Comparison of ENCODE assay signal across 8 mouse cellular contexts in the genomic region with DNA sequence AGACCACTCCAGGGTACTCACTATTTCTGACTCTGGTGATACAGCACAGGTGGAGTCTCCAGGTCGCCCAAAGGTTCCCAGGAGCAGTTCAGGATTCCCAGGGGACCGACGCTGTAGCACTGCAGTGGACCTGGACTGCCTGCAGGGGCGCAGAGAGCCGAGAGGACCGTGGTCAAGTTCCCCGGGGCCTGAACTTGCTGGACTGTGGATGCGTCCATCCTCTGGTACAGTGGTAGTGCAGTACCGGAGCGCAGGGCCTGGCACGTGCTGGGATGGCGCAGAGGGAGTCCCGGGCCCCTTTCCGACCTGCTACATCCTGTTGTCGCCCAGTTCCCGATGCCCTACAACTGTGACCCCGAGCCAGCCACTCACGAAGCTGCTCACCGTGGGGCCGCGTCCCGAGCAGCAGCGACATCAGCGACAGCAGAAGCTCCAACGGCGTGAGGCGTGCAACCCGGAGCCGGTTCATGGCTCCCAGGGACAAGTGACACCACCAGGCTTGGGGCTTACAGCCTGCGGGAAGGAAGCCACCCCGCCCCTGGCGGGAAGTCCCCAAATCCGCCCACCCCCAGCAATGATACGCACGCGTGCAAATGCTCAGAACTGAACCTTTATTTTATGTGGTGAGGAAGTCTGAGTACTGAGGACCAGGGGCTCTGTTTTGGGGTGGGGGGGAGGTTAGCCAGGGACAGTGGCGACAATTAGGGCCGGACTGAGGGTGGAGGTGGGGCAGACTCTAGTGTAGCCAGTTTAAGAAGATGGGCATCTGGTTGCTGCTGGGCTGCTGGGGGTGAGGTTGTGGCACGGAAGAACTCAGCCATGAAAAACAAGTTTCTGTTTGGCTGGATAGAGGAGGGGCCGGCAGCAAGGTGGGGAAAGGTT. TPM values are rescaled to one million over a fixed set of nuclear protein-coding genes. Genes with fewer than 3 reads are reported as not detected.
DNase-seq lines count a peak whose midpoint lies in the region.

A gene (minus strand): TSS at position 524 of the 882 bp plus-strand sequence.

- no peak within 1 kb of the TSS for H3K27ac ChIP-seq in forebrain, embryonic 10.5 days

- intact Hi-C loops in heart, postnatal 10 days (cut with DNase I), result loop anchor here (2.0 to 5.0 kb wide), 2 partner anchors 22 to 315 kb away; a partner anchor contains a TSS

- DNase-seq in CD8-positive naive resting alpha-beta T cell, adult 2 months (ENCODE audit: low read depth in 2 of 2, low spot score in 2 of 2), result peak; percentile 75 to 78
- peak; percentile 52 to 67 for DNase-seq in adrenal gland, adult 18-20 months (ENCODE audit: low spot score in 2 of 2)
- DNase-seq in forebrain, embryonic 10.5 days (ENCODE audit: extremely low spot score, low spot score), result peak; percentile 76
- peak; percentile 79 to 86 for DNase-seq in heart, postnatal 10 days
- peak; percentile 81 to 86 for DNase-seq in kidney, postnatal 25 days
- DNase-seq in lung, postnatal 25 days (ENCODE audit: low spot score), result peak; percentile 64
- peak; percentile 81 for DNase-seq in retina, postnatal 1 day
- peak; percentile 80 for DNase-seq in thymus, postnatal 4 days

- H3K36me3 ChIP-seq in forebrain, embryonic 10.5 days (replicated peaks), result no peaks in the 10 kb centered on the region

- H3K27me3 ChIP-seq in forebrain, embryonic 10.5 days (ENCODE audit: poor library complexity, severe bottlenecking), result peaks cover 92% of the 10 kb centered on the region

- H3K4me3 ChIP-seq in forebrain, embryonic 10.5 days, result peak within 1 kb of the TSS; percentile 50

- H3K9me3 ChIP-seq in forebrain, embryonic 10.5 days, result peaks cover 3% of the 10 kb centered on the region; the same call in 1 of the 2 replicates

- H3K4me1 ChIP-seq in forebrain, embryonic 10.5 days, result peaks cover 30% of the 10 kb centered on the region

- WGBS in forebrain, embryonic 10.5 days, result 4% methylated on average over 40 of the region's 40 CpGs

RNA-seq across cellular contexts. Expression of the gene that starts here (rescaled TPM):
- total RNA-seq in adrenal gland, adult 18-20 months (2021), result 1 to 10 TPM; 1.7 to 1.9 TPM
- 0.12 and 0.30 TPM in 2 replicates for polyA plus RNA-seq in forebrain, embryonic 10.5 days (2016; fragmentation: Nextera tagmentation; extraction: Ambion mirVana)
- total RNA-seq in heart, postnatal 10 days (2021), result 1 to 10 TPM; 5.9 to 6.0 TPM

Comparison
In these comparisons a context has a peak if more than half of its experiments do, and no peak if none do; other contexts are left out.
1. Peak in DNase-seq and H3K4me3 ChIP-seq in forebrain, embryonic 10.5 days; RNA of the gene not detected or under 1 TPM.